Mouse (Mus musculus): Measurements from ENCODE around the gene Ube2v1.
A peak's percentile ranks its signal among the peaks of the same experiment; 100 is the strongest.
"Not testable (repeated sequence)": the region's sequence is repeated elsewhere in the genome, so short reads cannot be mapped to it uniquely, and the experiment has no call there.

Ube2v1 gene

DNA sequence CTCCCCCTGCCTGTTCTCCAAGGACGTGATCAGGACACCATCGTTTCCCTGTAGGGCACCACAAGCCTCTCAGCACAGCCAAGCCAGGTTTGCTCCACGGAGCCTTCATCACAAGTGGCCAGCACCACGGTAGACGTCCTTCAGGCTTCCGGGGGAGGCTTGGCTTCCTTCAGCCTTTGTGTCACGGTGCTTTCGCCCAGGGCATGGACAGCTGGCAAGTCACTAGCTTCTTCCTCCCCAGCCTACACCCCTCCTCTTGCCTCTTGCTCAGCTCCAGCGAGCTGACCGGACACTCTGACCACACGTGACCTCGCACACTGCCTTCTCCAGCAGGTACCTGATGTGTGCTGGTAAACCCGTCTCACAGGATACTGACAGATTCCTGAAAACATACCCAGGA is 9.5 kb downstream of the Ube2v1 start:
- no peak for DNase-seq (ENCODE audit: low spot score)

DNA sequence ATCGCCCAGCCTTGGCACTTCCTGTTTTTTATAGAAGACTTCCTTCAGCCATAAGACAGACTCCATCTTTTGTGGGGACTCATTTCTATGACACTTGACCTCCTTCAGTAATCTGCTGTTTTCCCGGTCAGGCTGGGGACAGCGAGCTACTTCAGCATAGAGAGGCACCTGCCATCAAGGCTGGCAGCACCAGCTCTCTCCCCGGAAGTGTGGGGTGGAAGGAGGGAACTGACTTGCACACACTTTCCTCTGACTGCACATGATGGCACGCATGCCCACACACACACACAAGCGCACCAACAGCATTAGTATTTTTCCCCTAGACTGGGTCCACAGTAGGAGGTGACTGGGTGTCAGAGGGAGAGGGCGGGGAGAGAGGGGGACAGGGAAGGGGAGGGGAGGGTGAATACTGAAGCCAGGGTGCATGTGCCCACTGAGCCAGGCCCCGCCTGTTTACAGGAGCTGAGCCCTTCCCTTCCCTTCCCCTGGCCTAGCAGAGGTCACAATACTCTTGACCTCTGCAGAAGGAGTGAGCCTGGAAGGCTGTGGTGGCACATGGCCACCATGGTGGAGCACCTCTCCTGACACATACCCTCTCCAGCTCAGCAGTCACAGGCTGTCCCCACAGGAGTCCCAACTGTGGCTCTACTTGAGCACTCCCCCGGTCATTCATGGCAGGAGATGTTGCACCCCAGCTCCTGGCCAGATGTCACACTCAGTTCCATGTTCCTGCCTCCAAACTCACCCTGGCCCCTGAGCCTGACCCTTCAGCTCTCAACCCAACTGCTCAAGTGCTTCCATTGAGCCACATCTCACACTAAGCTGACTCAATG is 10.4 kb downstream of the Ube2v1 start:
- no peak for DNase-seq (ENCODE audit: low spot score)

DNA sequence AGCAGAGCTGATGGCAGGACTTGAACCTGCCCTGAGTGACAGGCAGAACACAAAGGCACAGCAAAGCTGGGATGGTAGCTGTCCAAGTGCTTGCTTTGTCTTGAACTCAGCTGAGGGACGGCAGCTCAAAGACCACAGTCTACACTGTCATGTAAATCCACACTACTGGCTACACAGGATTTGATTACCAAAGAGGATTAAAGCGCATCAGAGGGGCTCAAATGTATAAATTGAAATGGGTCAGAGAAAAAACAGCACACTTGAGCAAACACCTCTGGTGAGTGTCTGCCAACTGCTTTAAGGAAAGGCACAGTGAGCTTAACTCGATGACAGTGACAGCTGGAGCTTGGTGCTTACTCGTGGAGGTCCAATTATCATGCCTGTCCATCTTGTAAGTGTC is 14.4 kb downstream of the Ube2v1 start:
- peak; percentile 34 for DNase-seq (ENCODE audit: low spot score)

- DNase-seq (ENCODE audit: low spot score) = no peak
Observed at GRCm38 (mm10) chr2:167617034-167617433, 14.9 kb downstream of the Ube2v1 start.

DNA sequence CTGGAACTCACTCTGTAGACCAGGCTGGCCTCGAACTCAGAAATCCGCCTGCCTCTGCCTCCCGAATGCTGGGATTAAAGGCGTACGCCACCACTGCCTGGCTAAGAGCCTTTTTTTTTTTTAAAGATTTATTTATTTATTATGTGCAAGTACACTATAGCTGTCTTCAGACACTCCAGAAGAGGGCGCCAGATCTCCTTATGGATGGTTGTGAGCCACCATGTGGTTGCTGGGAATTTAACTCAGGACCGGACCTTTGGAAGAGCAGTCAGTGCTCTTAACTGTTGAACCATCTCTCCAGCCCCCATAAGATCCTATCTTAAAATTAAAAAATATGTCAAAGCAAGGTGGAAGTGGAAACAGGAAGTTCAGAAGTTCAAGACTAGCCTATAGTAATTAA is 18.6 kb downstream of the Ube2v1 start:
- not testable (repeated sequence) for DNase-seq (ENCODE audit: low spot score)

GRCm38 (mm10) chr2:167612122-167612521 is 19.8 kb downstream of the Ube2v1 start:
- no peak for DNase-seq (ENCODE audit: low spot score)

GRCm38 (mm10) chr2:167611287-167611686 is 20.6 kb downstream of the Ube2v1 start:
- DNase-seq (ENCODE audit: low spot score) = no peak

DNA sequence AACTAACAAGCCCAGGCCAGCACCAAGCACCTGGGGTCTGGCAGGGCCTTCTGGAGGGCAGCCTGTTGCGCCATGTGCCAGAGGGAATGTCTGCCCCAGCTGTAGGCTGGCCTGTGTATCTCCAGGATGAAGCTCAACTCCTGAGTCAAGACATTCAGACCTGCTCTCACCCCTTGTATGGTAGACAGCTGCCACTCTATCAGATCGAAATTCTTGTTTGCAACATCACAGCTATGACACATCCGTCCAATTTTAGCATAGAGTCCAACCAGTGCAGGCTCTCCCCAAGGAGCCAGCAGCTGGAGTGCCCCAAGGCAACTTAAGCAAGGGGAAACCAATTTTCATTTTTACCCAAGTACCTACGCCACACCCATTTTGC is 25.2 kb downstream of the Ube2v1 start:
- no peak for DNase-seq (ENCODE audit: low spot score)

GRCm38 (mm10) chr2:167605817-167606744 is 25.8 kb downstream of the Ube2v1 start:
- no peak for DNase-seq (ENCODE audit: low spot score)

GRCm38 (mm10) chr2:167605178-167605794 is 26.6 kb downstream of the Ube2v1 start:
- peak; percentile 95 for DNase-seq (ENCODE audit: low spot score)

- DNase-seq (ENCODE audit: low spot score) = no peak
Observed at GRCm38 (mm10) chr2:167602978-167603377, 28.9 kb downstream of the Ube2v1 start.

DNA sequence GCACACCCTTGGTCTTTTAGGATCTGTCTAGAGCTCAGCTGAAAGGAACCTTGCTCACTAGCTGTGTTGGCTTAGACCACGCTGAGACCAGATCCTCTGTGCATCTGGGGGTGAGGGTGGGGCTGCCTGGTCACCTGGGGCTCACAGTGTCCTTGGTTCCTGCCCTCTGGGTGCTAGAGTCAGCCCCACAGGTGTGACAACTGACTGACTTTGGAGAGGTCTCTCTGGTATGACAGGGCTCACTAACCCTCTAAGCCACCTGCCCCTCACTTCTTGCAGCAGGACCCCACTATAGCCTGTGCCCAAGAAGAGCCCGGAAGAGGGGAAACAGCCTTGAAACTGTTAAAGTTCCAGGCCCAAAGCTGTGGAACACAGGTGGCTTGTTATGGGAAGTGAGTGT is 29.5 kb downstream of the Ube2v1 start:
- no peak for DNase-seq (ENCODE audit: low spot score)

DNA sequence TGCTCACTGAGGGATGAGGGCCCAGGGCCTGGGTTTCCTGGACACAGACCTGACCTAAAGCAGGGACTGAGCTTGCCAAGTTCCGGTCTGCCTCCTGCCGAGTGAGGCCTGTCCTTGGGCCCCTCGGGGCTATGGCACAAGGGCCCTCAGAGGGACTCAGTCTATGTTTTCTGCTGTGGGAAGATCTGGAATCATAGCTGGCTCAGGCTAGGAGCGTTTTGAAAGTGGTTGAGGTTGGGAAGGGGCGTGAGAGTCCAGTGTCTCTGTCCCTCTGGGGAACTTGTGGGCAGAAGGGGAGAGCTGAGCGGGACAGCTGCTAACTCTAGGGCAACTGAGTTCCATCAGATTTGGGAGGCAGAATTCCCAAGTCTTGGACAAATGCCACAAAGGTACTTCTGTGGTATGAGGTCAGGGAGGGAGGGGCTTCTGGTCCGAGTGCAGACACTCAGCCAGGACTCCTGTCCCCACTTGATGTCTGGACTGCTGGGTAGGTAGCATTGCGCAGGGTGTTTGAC is 31.4 kb downstream of the Ube2v1 start:
- DNase-seq (ENCODE audit: low spot score) = no peak

- DNase-seq (ENCODE audit: low spot score) = no peak
Observed at GRCm38 (mm10) chr2:167599917-167600316, 32.0 kb downstream of the Ube2v1 start.

DNA sequence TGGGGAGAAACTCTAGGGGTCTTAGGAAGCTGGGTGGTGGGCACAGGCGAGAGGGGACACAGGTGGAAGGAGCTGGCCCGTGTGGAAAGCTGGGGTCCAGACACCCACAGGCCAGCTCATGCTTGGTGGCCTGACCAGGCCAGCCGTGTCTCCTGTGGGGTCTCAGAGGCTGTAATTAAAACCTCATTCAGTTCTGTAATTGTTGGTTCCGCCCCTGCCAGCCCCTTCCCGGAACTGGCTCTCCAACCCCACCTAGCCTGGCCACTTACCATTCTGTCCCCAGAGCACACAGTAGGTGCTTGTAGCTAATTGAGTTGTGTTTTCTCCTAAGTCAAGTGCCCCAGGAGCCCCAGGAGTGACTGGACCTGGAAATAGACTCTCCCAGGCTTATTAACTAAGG is 32.7 kb downstream of the Ube2v1 start:
- DNase-seq (ENCODE audit: low spot score) = no peak

GRCm38 (mm10) chr2:167597492-167598186 is 34.3 kb downstream of the Ube2v1 start:
- peak; percentile 44 for DNase-seq (ENCODE audit: low spot score)

GRCm38 (mm10) chr2:167596726-167597491 is 35.0 kb downstream of the Ube2v1 start:
- no peak for DNase-seq (ENCODE audit: low spot score)

- no peak for DNase-seq (ENCODE audit: low spot score)
Observed at GRCm38 (mm10) chr2:167596262-167596661, 35.6 kb downstream of the Ube2v1 start.

GRCm38 (mm10) chr2:167595761-167596171 is 36.1 kb downstream of the Ube2v1 start:
- DNase-seq (ENCODE audit: low spot score) = peak; percentile 49

- DNase-seq (ENCODE audit: low spot score) = no peak
Observed at GRCm38 (mm10) chr2:167594444-167594934, 37.4 kb downstream of the Ube2v1 start.
